Mouse (Mus musculus) gastrocnemius, postnatal 14 days (tissue): ENCODE data around the gene Atp6v0c. TPM values are rescaled to one million over a fixed set of nuclear protein-coding genes. Genes with fewer than 3 reads are reported as not detected.

ENCODE experiments used
- DNase-seq: peaks from one replicate; pipeline ENCODE4 v3.0.0; 2021; ENCODE audit warnings: mixed read lengths
- intact Hi-C: fragments of 180-260 bp; cut with DNase I; formaldehyde crosslinking; loops from one replicate; pipeline ENCODE4 v1.15.1; 2025; ENCODE audit warnings: low total_unique reads
- total RNA-seq, 2 experiments: library from RNA; stranded (reverse); gene quantifications; 2 replicates each; pipeline ENCODE4 v1.2.3; 2021

The Atp6v0c gene
- total RNA-seq, 2 experiments from 2014 or later: 167 to 178 TPM

- intact Hi-C loops: no loop called here
- no peak for DNase-seq
Observed at GRCm38 (mm10) chr17:24164566-24165259, 4.8 kb downstream of the Atp6v0c start.

GRCm38 (mm10) chr17:24163176-24163962, 6.1 kb downstream of the Atp6v0c start, which contains the start of gene Amdhd2:
Amdhd2 (minus strand) TSS chr17:24163766.
- DNase-seq: peak; percentile 97
- intact Hi-C loops: no loop called here

DNA sequence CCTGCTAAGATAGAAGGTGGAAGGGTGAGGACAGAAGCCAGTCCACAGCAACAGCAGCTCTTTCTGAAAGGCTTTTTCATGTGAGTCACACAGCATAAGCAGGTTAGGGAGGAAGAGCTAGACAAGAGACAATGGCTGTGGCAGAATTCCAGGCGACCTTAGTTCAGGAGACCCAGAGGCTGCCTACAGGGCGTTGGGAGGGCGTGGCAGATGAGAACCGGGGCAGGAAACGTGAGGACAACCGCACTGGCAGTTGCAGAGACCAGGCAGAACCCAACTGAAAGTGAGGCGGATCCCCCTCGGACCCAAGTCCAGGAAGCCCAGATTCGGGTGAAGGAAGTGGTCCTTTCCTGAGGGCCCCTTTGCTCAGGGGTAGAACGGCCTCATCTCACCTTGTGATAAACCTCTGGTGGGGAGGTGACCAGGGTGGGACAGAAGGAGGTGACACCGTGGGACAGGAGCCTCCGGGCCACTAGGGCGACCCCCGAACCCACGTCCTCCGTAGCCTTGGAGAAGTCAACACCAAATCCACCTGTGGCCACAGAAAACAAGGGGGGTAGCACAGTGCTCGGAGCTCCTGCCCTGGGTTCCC, 6.8 kb downstream of the Atp6v0c start:
- no peak for DNase-seq
- intact Hi-C loops: no loop called here

- DNase-seq: no peak
- intact Hi-C loops: no loop called here
Observed at GRCm38 (mm10) chr17:24161466-24161865, 8.0 kb downstream of the Atp6v0c start.

GRCm38 (mm10) chr17:24157526-24157925, 12.0 kb downstream of the Atp6v0c start:
- DNase-seq: no peak
- intact Hi-C loops: loop anchor here (5.0 kb wide), 1 partner anchor 230 kb away; no protein-coding TSS in a partner anchor

GRCm38 (mm10) chr17:24157121-24157520, 12.4 kb downstream of the Atp6v0c start:
- intact Hi-C loops: loop anchor here (5.0 kb wide), 1 partner anchor 230 kb away; no protein-coding TSS in a partner anchor
- DNase-seq: no peak

GRCm38 (mm10) chr17:24156394-24156793, 13.1 kb downstream of the Atp6v0c start:
- no peak for DNase-seq
- intact Hi-C loops: loop anchor here (5.0 kb wide), 1 partner anchor 231 kb away; no protein-coding TSS in a partner anchor

GRCm38 (mm10) chr17:24155742-24156141, 13.8 kb downstream of the Atp6v0c start:
- intact Hi-C loops: loop anchor here (5.0 kb wide), 1 partner anchor 232 kb away; no protein-coding TSS in a partner anchor
- DNase-seq: no peak

GRCm38 (mm10) chr17:24154463-24154862, 15.0 kb downstream of the Atp6v0c start:
- no peak for DNase-seq
- intact Hi-C loops: no loop called here

DNA sequence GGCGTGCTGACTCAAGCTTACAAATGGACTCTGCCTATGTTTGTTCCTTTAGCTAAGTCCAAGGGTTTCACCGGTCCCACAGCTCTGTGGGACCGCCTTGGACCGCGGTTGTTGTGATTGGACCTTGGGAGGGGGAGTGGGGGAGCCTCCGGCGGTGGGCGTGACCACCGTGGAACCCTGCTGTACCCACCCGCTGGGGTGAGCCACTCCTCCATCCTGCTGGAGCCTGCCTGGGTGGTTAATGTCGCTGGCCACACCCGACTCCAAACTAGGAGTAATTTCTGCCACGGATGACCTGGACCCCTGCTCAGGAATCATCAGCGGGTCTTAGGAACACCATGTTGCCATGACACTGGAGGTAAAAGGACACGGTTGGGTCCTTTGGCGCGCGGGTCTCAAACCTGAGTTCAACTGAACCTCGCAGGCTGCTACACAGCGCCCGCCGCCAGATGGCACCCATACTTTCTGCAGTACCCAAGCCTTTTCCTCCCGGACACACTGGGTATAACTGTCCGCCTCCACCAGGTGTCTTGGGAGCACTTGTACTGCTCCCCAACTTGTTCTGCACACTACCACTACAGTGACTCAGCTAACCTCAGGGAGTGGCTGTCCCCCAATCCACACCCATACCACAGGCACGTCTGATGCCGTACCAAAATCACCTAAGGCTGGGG, 17.5 kb downstream of the Atp6v0c start:
- DNase-seq: peak; percentile 77
- intact Hi-C loops: no loop called here

DNA sequence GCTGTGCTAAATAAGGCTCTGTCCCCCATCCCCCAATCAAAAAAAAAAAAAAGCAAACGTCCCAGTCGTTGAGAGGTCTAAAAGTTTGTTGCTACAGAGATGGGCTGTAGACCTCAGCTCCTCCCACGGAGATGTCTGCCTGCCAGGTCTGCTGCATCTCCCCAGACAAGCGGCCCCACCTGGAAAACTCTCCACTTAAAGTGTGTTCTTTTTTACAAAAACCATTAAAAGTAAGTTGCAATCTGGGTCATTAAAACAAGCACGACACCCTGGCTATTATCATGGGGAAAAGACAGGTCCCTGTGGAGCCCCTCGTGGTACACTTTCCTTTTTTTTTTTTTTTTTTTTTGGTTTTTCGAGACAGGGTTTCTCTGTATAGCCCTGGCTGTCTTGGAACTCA, 18.1 kb downstream of the Atp6v0c start:
- DNase-seq: no peak
- intact Hi-C loops: no loop called here

GRCm38 (mm10) chr17:24150824-24151223, 18.7 kb downstream of the Atp6v0c start, which contains the start of gene Pdpk1:
Pdpk1 (minus strand) TSS chr17:24150924.
- DNase-seq: no peak
- intact Hi-C loops: no loop called here

DNA sequence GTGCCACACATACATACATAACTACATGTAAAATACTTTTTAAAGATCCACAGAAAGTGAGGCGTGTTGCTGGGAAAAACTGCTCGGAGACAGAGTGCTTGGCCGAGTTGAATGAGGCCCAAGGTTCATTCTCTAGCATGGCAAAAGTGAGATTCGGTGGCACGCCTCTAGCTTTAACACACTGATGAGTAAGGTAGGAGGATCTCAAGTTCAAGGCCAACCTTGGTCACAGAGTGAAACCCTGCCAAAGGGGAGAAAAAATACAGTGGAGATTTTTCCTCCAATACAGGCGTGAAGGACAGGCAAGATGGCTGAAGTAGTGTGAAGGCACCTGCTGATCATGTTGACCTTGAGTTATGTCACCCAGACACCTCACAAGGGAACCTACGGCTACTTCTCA, 20.1 kb downstream of the Atp6v0c start:
- no peak for DNase-seq
- intact Hi-C loops: no loop called here

GRCm38 (mm10) chr17:24142897-24143296, 26.6 kb downstream of the Atp6v0c start:
- intact Hi-C loops: no loop called here
- no peak for DNase-seq

- DNase-seq: peak; percentile 98
- intact Hi-C loops: no loop called here
Observed at GRCm38 (mm10) chr17:24141425-24141920, 28.0 kb downstream of the Atp6v0c start.

DNA sequence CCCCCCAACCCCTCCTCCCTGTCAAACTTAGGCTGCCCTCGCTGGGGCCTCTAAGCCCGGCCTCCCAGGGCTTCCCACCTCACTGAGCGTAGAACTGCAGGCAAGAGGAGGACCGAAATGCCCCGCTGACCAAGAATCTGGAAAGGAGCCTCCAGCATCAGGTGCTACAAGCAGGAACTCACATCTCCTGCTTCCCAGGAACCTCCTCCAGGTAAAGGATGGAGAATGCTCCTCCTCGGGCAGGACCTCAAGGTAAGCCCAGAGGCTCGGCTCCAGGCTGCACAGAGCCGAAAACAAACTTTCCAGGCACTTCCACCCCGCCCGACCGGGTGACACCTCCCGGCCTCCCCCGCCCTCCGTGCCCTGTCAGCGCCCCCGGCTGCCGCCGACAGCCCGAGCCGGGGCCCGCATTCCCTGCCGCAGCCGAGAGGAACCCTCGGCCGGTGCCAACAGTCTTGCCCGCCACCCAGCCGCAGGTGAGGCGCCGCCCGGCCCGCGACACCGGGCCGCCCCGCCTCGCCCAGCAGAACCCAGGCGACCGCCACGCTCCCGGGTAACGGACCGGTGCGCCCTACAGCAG, 28.6 kb downstream of the Atp6v0c start:
- DNase-seq: peak; percentile 24
- intact Hi-C loops: no loop called here

- no peak for DNase-seq
- intact Hi-C loops: no loop called here
Observed at GRCm38 (mm10) chr17:24139968-24140367, 29.5 kb downstream of the Atp6v0c start.

- DNase-seq: no peak
- intact Hi-C loops: no loop called here
Observed at GRCm38 (mm10) chr17:24139256-24139655, 30.2 kb downstream of the Atp6v0c start.

- no peak for DNase-seq
- intact Hi-C loops: no loop called here
Observed at GRCm38 (mm10) chr17:24137226-24137880, 32.1 kb downstream of the Atp6v0c start.
